Mouse (Mus musculus): ENCODE measurements around the gene Mc1r.

- TF ChIP-seq POLR2A (IDR thresholded peaks at IDR 0.05; ENCODE audit: low read depth, low read length), result no peak
- TF ChIP-seq EP300 (IDR thresholded peaks at IDR 0.05; ENCODE audit: low read length), result no peak
- TF ChIP-seq MAX (IDR thresholded peaks at IDR 0.05; ENCODE audit: low read length), result no peak
Measured at GRCm38 (mm10) chr8:123411781-123412327, 4.9 kb downstream of the Mc1r start.
